Mouse (Mus musculus): ENCODE results near the gene Xrra1.

DNA sequence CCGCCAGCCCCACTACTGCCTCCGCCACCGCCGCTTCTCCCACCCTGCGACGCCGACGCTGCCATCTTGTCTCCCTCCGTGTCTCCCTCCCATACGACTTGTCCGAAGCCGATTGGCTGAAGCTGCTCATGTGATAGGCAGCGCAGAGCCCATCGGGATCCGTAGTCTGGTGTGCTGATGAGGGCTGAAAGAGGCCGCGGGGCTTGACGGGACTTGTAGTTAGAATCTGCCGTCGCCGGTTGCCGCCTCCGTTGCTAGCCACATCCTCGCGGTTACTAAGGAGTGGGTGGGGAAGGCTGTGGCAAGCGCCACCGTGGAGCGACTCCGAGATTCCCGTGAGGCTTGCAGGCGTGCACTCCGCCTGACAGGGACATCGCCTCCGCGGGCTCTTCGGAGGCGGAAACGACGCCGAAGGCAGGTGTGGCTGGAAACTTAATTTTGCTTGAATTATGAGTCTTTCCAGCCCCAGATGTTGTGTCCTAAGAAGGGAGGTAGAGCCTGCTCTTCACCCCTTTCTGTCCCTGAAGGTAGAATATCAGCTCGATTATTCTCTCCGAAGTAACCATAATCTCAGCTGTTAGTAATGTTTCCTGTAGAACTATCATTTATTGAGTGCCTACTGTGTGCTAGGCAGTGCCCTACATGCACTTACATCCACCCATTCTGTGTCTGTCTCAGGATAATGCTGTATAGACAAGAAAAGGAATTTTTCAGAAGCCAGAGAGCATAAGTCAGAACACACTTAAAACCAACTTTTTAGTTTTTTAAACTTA lies at the start of gene Xrra1:
- TF ChIP-seq GATA1 (IDR thresholded peaks at IDR 0.05; ENCODE audit: low read length) (no peak), TAL1 (IDR thresholded peaks at IDR 0.05; ENCODE audit: low read length) (no peak)
